In genomic region chr4:119815133-119815792, GRCm38 (mm10) we compare ENCODE assay signal across 8 mouse cellular contexts.
DNase-seq lines count a peak whose midpoint lies in the region; ATAC-seq and TF ChIP-seq lines count a peak whose summit lies in the region.

No protein-coding gene starts in this region.

- peak overlapping the region; percentile 84 for H3K27ac ChIP-seq in gastrocnemius, adult 2 months
- no peak overlapping the region for H3K27ac ChIP-seq in embryonic facial prominence, embryonic 14.5 days (replicated peaks; ENCODE audit: low read depth, low read length)
- no peak overlapping the region for H3K27ac ChIP-seq in limb, embryonic 12.5 days
- peak overlapping the region; percentile 33; the same call in 1 of the 2 replicates for H3K27ac ChIP-seq in neural tube, embryonic 12.5 days

- peaks cover 12% of the 10 kb centered on the region for H3K27me3 ChIP-seq in E14TG2a.4 (ENCODE audit: insufficient read depth, low read length)
- peaks cover 26% of the 10 kb centered on the region for H3K27me3 ChIP-seq in embryonic facial prominence, embryonic 14.5 days (replicated peaks; ENCODE audit: control insufficient read depth, insufficient read depth, low read length)
- peaks cover 61% of the 10 kb centered on the region for H3K27me3 ChIP-seq in limb, embryonic 12.5 days
- H3K27me3 ChIP-seq in neural tube, embryonic 12.5 days (replicated peaks), result peaks cover 11% of the 10 kb centered on the region; the same call in 1 of the 2 replicates

- no peaks in the 10 kb centered on the region for H3K36me3 ChIP-seq in E14TG2a.4 (ENCODE audit: insufficient read depth, low read length)
- no peaks in the 10 kb centered on the region for H3K36me3 ChIP-seq in embryonic facial prominence, embryonic 14.5 days (ENCODE audit: control insufficient read depth, insufficient read depth, low read length)
- H3K36me3 ChIP-seq in limb, embryonic 12.5 days, result no peaks in the 10 kb centered on the region
- H3K36me3 ChIP-seq in neural tube, embryonic 12.5 days, result no peaks in the 10 kb centered on the region

- no peak for ATAC-seq in embryonic facial prominence, embryonic 14.5 days (ENCODE audit: low read depth)
- no peak; the same call in 1 of the 2 replicates for ATAC-seq in limb, embryonic 12.5 days (ENCODE audit: insufficient number of reproducible peaks, insufficient read depth, low FRiP score, low TSS enrichment, low read depth)
- ATAC-seq in neural tube, embryonic 12.5 days (ENCODE audit: low FRiP score, low read depth), result peak; percentile 11; the same call in 1 of the 2 replicates

- no peak for DNase-seq in gastrocnemius, adult 2 months
- no peak for DNase-seq in gastrocnemius, adult 18-20 months (ENCODE audit: low spot score)
- DNase-seq in embryonic facial prominence, embryonic 14.5 days (ENCODE audit: low spot score), result no peak
- no peak for DNase-seq in urinary bladder, postnatal 25 days (ENCODE audit: low spot score)
- DNase-seq in spleen, adult 12 weeks (ENCODE audit: low spot score), result no peak

- intact Hi-C loops in gastrocnemius, adult 2 months (cut with DNase I), result loop anchor here (10.0 kb wide), 1 partner anchor 390 kb away; the partner anchor contains the start of genes Ppcs and Zmynd12

- WGBS in embryonic facial prominence, embryonic 14.5 days, result 16% methylated on average over 7 of the region's 7 CpGs
- 16% methylated on average over 7 of the region's 7 CpGs for WGBS in limb, embryonic 12.5 days
- 8% methylated on average over 7 of the region's 7 CpGs for WGBS in neural tube, embryonic 12.5 days

- TF ChIP-seq CTCF in gastrocnemius, adult 2 months (IDR thresholded peaks at IDR 0.05), result no peak
- TF ChIP-seq CTCF in E14TG2a.4 (conservative IDR thresholded peaks at IDR 0.05; ENCODE audit: low read length), result no peak

- H3K4me3 ChIP-seq in gastrocnemius, adult 2 months, result peak overlapping the region; percentile 88
- H3K4me3 ChIP-seq in E14TG2a.4 (replicated peaks; ENCODE audit: low read length), result peak overlapping the region; percentile 75
- peak overlapping the region; percentile 45 for H3K4me3 ChIP-seq in embryonic facial prominence, embryonic 14.5 days (ENCODE audit: low read depth, low read length)
- peak overlapping the region; percentile 47 for H3K4me3 ChIP-seq in limb, embryonic 12.5 days (replicated peaks)
- H3K4me3 ChIP-seq in neural tube, embryonic 12.5 days, result peak overlapping the region; percentile 60

- H3K4me2 ChIP-seq in embryonic facial prominence, embryonic 14.5 days (ENCODE audit: low read depth, low read length), result peak overlapping the region; percentile 70
- peak overlapping the region; percentile 74 for H3K4me2 ChIP-seq in limb, embryonic 12.5 days
- H3K4me2 ChIP-seq in neural tube, embryonic 12.5 days (replicated peaks), result peak overlapping the region; percentile 90

- peak overlapping the region; percentile 39 for H3K9ac ChIP-seq in embryonic facial prominence, embryonic 14.5 days (ENCODE audit: low read depth, low read length)
- peak overlapping the region; percentile 47 for H3K9ac ChIP-seq in limb, embryonic 12.5 days (replicated peaks)
- H3K9ac ChIP-seq in neural tube, embryonic 12.5 days, result peak overlapping the region; percentile 70

- H3K4me1 ChIP-seq in E14TG2a.4 (replicated peaks; ENCODE audit: low read depth, low read length), result peaks cover 41% of the 10 kb centered on the region
- peaks cover 6% of the 10 kb centered on the region; the same call in 1 of the 2 replicates for H3K4me1 ChIP-seq in embryonic facial prominence, embryonic 14.5 days (ENCODE audit: control insufficient read depth, insufficient read depth, low read length)
- H3K4me1 ChIP-seq in limb, embryonic 12.5 days (replicated peaks), result peaks cover 15% of the 10 kb centered on the region
- peaks cover 32% of the 10 kb centered on the region for H3K4me1 ChIP-seq in neural tube, embryonic 12.5 days

- H3K9me3 ChIP-seq in E14TG2a.4 (ENCODE audit: low read length), result no peaks in the 10 kb centered on the region
- H3K9me3 ChIP-seq in embryonic facial prominence, embryonic 14.5 days (ENCODE audit: control insufficient read depth, low read length), result no peaks in the 10 kb centered on the region
- no peaks in the 10 kb centered on the region for H3K9me3 ChIP-seq in limb, embryonic 12.5 days
- no peaks in the 10 kb centered on the region for H3K9me3 ChIP-seq in neural tube, embryonic 12.5 days

Comparison
In these comparisons a context has a peak if more than half of its experiments do, and no peak if none do; other contexts are left out.
1. H3K27ac ChIP-seq: peak in gastrocnemius, adult 2 months (single experiment) and neural tube, embryonic 12.5 days (single experiment); none in embryonic facial prominence, embryonic 14.5 days (single experiment) and limb, embryonic 12.5 days (single experiment).
2. Peak in every context shown above with its lines, with median percentiles within 50 percentile points of each other: H3K4me3 ChIP-seq, H3K4me2 ChIP-seq and H3K9ac ChIP-seq.